Comparison of ENCODE assay signal across 26 mouse cellular contexts in the genomic region with DNA sequence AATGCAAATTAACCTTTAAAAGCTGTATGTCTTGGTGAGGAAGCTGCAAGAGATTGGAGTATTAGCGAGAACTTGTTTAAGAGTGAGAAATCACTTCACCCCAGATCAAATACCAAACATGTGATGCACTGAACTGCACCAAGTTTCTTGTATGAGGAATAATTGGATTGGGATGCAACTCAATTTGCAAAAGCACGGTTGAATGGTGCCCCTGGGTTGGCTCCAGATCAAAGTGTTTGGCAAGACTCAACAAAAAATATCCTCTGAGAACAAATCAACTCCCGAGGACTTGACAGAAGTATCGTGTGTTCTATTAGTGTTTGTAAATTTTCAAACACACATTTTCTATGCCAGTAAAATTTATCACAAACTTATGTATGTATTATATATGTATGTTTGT.
"Had no signal": no experiment of that assay in that cellular context is flagged by ENCODE, and none has a peak within 500 bp of the region (broad histone marks: within the 10 kb centered on the region; RNA-seq: fewer than 3 reads in every experiment).

No protein-coding gene starts in this region.

- H3K9me3 ChIP-seq: limb, embryonic 10.5 days; limb, embryonic 13.5 days; liver, embryonic 12.5 days; liver, embryonic 15.5 days; lung, embryonic 15.5 days; midbrain, embryonic 10.5 days; midbrain, embryonic 13.5 days; neural tube, embryonic 12.5 days; neural tube, embryonic 15.5 days had no signal

- H3K4me2 ChIP-seq: limb, embryonic 13.5 days; liver, embryonic 12.5 days; liver, embryonic 15.5 days; lung, embryonic 15.5 days; midbrain, embryonic 13.5 days; neural tube, embryonic 12.5 days; neural tube, embryonic 15.5 days had no signal

- H3K27me3 ChIP-seq: limb, embryonic 13.5 days; liver, embryonic 12.5 days; liver, embryonic 15.5 days; lung, embryonic 15.5 days; megakaryocyte, embryonic 14.5 days; midbrain, embryonic 13.5 days; neural tube, embryonic 12.5 days; neural tube, embryonic 15.5 days had no signal

- DNase-seq: kidney, adult 2 months; kidney, postnatal 25 days; layer of hippocampus, postnatal 36 days; liver; lung, adult 18-20 months; lung, postnatal 10 days; lung, postnatal 36 days; right cerebral cortex, adult 18-20 months; right cerebral cortex, postnatal 14 days; right cerebral cortex, postnatal 4 days; thymus, adult 2 months; thymus, postnatal 14 days had no signal

- H3K36me3 ChIP-seq: limb, embryonic 10.5 days; limb, embryonic 13.5 days; liver, embryonic 12.5 days; liver, embryonic 15.5 days; lung, embryonic 15.5 days; midbrain, embryonic 10.5 days; midbrain, embryonic 13.5 days; neural tube, embryonic 12.5 days; neural tube, embryonic 15.5 days had no signal

- H3K4me1 ChIP-seq: limb, embryonic 10.5 days; limb, embryonic 13.5 days; liver, embryonic 12.5 days; liver, embryonic 15.5 days; lung, embryonic 15.5 days; megakaryocyte, embryonic 14.5 days; midbrain, embryonic 10.5 days; neural tube, embryonic 12.5 days had no signal

- H3K9ac ChIP-seq: limb, embryonic 13.5 days; liver, embryonic 12.5 days; liver, embryonic 15.5 days; lung, embryonic 15.5 days; midbrain, embryonic 13.5 days; neural tube, embryonic 12.5 days; neural tube, embryonic 15.5 days had no signal

- H3K4me3 ChIP-seq: layer of hippocampus, adult 2 months; left cerebral cortex, adult 2 months; limb, embryonic 10.5 days; limb, embryonic 13.5 days; liver, embryonic 12.5 days; liver, embryonic 15.5 days; lung, embryonic 15.5 days; megakaryocyte, embryonic 14.5 days; midbrain, embryonic 10.5 days; midbrain, embryonic 13.5 days; neural tube, embryonic 12.5 days; neural tube, embryonic 15.5 days had no signal

- ATAC-seq: liver, embryonic 12.5 days; midbrain, embryonic 13.5 days had no signal

- H3K27ac ChIP-seq: kidney, postnatal 0 days; layer of hippocampus, adult 2 months; left cerebral cortex, adult 2 months; limb, embryonic 10.5 days; limb, embryonic 13.5 days; liver, embryonic 12.5 days; liver, embryonic 15.5 days; lung, embryonic 15.5 days; midbrain, embryonic 10.5 days; midbrain, embryonic 13.5 days; neural tube, embryonic 12.5 days; neural tube, embryonic 15.5 days; stomach, postnatal 0 days had no signal
